Mouse (Mus musculus) testis, adult 2 months (tissue): Measurements from ENCODE around the gene Gtf3c1.

ENCODE experiments used
- CTCF ChIP-seq: fragments of 200-500 bp; IDR thresholded peaks from 2 replicates; pipeline ENCODE4 v1.5.1; 2012; ENCODE audit warnings: low read depth, mild to moderate bottlenecking, inconsistent platforms, low read length, moderate library complexity; ENCODE audit not compliant: control insufficient read depth, insufficient read depth, insufficient replicate concordance
- POLR2A ChIP-seq: fragments of 200-500 bp; IDR thresholded peaks from 2 replicates; pipeline ENCODE4 v1.6.1; 2012; ENCODE audit warnings: low read depth, mild to moderate bottlenecking, inconsistent platforms, low read length, moderate library complexity; ENCODE audit not compliant: control insufficient read depth

DNA sequence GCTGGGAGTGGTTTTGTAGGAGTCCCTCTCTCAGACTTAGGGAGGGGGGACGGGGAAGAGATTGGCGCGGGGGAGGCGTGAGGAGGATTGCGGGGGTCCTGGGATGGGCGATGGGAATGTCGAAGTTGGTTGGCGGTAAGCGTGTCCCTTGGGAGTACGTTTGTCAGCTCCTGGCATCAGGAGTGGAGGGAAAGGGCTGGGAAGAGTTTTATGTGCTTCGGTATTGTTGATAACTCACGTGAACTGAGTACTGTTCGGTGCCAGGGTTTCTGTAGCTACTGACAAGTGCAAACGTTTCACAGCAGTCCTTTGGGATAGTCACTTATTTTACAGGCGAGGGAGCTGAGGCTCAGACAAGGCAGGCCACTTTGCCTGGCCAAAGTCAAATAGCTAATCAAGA is 520 bp upstream of the Gtf3c1 start:
- TF ChIP-seq CTCF (no peak), POLR2A (no peak)
